Mouse (Mus musculus): ENCODE measurements around the gene Myef2. TPM values are rescaled to one million over a fixed set of nuclear protein-coding genes. Genes with fewer than 3 reads are reported as not detected.
A peak's percentile ranks its signal among the peaks of the same experiment; 100 is the strongest.

Gene Myef2
- 47.6 and 51.4 TPM in 2 replicates for polyA plus RNA-seq (2015; fragmentation: Nextera tagmentation; extraction: Ambion mirVana)

GRCm38 (mm10) chr2:125123477-125123852 lies at the start of gene Myef2:
TSS of gene Myef2 (minus strand) at chr2:125123661.
- ATAC-seq (replicated peaks; ENCODE audit: extremely low read depth, insufficient read depth, low FRiP score) = peak; percentile 86
- H3K9me3 ChIP-seq (replicated peaks; ENCODE audit: control insufficient read depth, low read length) = no peaks in the 10 kb centered on the region
- WGBS = under 1% methylated on average over 41 of the region's 48 CpGs

GRCm38 (mm10) chr2:125162012-125162470 lies 38.6 kb upstream of the Myef2 start:
- no peaks in the 10 kb centered on the region for H3K9me3 ChIP-seq (replicated peaks; ENCODE audit: control insufficient read depth, low read length)
- no peak overlapping the region for H3K9ac ChIP-seq (ENCODE audit: low read length)
- H3K4me3 ChIP-seq (ENCODE audit: low read length) = no peak overlapping the region
- no peak overlapping the region for H3K27ac ChIP-seq (ENCODE audit: low read length)
- no peak overlapping the region for H3K4me2 ChIP-seq (ENCODE audit: low read depth, low read length)
- WGBS = 75% methylated on average over 4 of the region's 4 CpGs
- no peaks in the 10 kb centered on the region for H3K4me1 ChIP-seq (ENCODE audit: control insufficient read depth, insufficient read depth, low read length)
- ATAC-seq (replicated peaks; ENCODE audit: extremely low read depth, insufficient read depth, low FRiP score) = no peak
- no peaks in the 10 kb centered on the region for H3K36me3 ChIP-seq (ENCODE audit: control insufficient read depth, insufficient read depth)
- H3K27me3 ChIP-seq (ENCODE audit: control insufficient read depth, insufficient read depth, low read length) = no peaks in the 10 kb centered on the region

More at GRCm38 (mm10) chr2:125123477-125123852, at the start of gene Myef2:
- H3K4me3 ChIP-seq (ENCODE audit: low read length) = peak within 1 kb of the TSS; percentile 73
- peaks cover 22% of the 10 kb centered on the region for H3K4me1 ChIP-seq (ENCODE audit: control insufficient read depth, insufficient read depth, low read length)
- peak within 1 kb of the TSS; percentile 86 for H3K4me2 ChIP-seq (ENCODE audit: low read depth, low read length)
- peak within 1 kb of the TSS; percentile 74 for H3K27ac ChIP-seq (ENCODE audit: low read length)
- H3K36me3 ChIP-seq (ENCODE audit: control insufficient read depth, insufficient read depth) = no peaks in the 10 kb centered on the region
- H3K9ac ChIP-seq (ENCODE audit: low read length) = peak within 1 kb of the TSS; percentile 89
- no peaks in the 10 kb centered on the region for H3K27me3 ChIP-seq (ENCODE audit: control insufficient read depth, insufficient read depth, low read length)

GRCm38 (mm10) chr2:125155504-125155903 lies 32.0 kb upstream of the Myef2 start:
- Histone ChIP-seq H3K27me3 (ENCODE audit: control insufficient read depth, insufficient read depth, low read length) (no peaks in the 10 kb centered on the region), H3K9me3 (replicated peaks; ENCODE audit: control insufficient read depth, low read length) (no peaks in the 10 kb centered on the region), H3K4me3 (ENCODE audit: low read length) (no peak overlapping the region), H3K27ac (ENCODE audit: low read length) (no peak overlapping the region), H3K4me1 (ENCODE audit: control insufficient read depth, insufficient read depth, low read length) (no peaks in the 10 kb centered on the region), H3K4me2 (ENCODE audit: low read depth, low read length) (no peak overlapping the region), H3K36me3 (ENCODE audit: control insufficient read depth, insufficient read depth) (no peaks in the 10 kb centered on the region), H3K9ac (ENCODE audit: low read length) (no peak overlapping the region)
- ATAC-seq (replicated peaks; ENCODE audit: extremely low read depth, insufficient read depth, low FRiP score) = no peak
- 22% methylated on average over 2 of the region's 2 CpGs for WGBS

DNA sequence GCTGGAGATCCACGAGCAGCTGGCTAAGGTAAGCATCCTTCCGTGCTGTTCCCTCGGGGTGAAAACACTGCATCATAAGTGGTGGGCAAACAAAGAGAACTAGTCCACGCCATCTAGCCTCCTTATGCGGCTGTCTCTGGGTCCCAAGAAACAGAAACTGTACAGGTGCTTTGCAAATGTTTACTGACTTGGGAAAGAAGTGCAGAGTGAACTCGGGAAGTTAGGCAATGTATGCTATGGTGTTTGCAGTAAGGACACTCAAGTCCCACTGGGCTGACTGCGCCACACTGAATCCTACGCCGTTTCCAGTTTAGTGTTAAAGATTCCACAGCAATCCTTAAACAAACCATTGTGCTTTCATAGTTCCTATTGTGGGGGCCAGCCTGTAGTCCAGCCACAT lies 30.8 kb upstream of the Myef2 start:
- Histone ChIP-seq H3K27ac (ENCODE audit: low read length) (no peak overlapping the region), H3K27me3 (ENCODE audit: control insufficient read depth, insufficient read depth, low read length) (no peaks in the 10 kb centered on the region), H3K9me3 (replicated peaks; ENCODE audit: control insufficient read depth, low read length) (no peaks in the 10 kb centered on the region), H3K4me3 (ENCODE audit: low read length) (no peak overlapping the region), H3K4me2 (ENCODE audit: low read depth, low read length) (no peak overlapping the region), H3K4me1 (ENCODE audit: control insufficient read depth, insufficient read depth, low read length) (no peaks in the 10 kb centered on the region), H3K36me3 (ENCODE audit: control insufficient read depth, insufficient read depth) (no peaks in the 10 kb centered on the region), H3K9ac (ENCODE audit: low read length) (no peak overlapping the region)
- WGBS = 79% methylated on average over 9 of the region's 9 CpGs
- no peak for ATAC-seq (replicated peaks; ENCODE audit: extremely low read depth, insufficient read depth, low FRiP score)

DNA sequence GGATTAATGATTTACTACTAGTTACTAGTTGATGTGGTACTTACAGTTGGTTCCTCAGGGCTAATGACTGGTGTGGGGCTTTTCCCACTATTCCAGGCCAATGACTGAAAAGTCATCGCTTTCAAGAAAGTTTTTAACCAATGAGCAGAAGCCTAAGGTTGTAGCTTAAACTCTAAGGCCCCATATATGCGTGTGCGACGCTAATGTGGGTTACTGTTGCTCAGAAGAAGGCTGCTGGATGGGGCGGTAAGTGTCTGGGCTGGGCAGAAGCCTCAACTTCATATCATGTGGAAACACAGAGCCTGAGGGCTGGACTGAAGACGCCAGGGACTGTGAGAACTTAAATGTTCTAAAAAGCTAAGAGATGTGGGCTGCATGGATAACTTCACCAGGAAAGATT lies 28.9 kb upstream of the Myef2 start, which contains the start of gene Slc12a1:
TSS of gene Slc12a1 (plus strand) at position 118 of the 400 bp plus-strand sequence.
- WGBS = 87% methylated on average over 6 of the region's 6 CpGs
- no peak within 1 kb of the TSS for H3K9ac ChIP-seq (ENCODE audit: low read length)
- no peak within 1 kb of the TSS for H3K4me3 ChIP-seq (ENCODE audit: low read length)
- H3K4me2 ChIP-seq (ENCODE audit: low read depth, low read length) = no peak within 1 kb of the TSS
- ATAC-seq (replicated peaks; ENCODE audit: extremely low read depth, insufficient read depth, low FRiP score) = no peak
- no peaks in the 10 kb centered on the region for H3K9me3 ChIP-seq (replicated peaks; ENCODE audit: control insufficient read depth, low read length)
- no peaks in the 10 kb centered on the region for H3K27me3 ChIP-seq (ENCODE audit: control insufficient read depth, insufficient read depth, low read length)
- no peaks in the 10 kb centered on the region for H3K4me1 ChIP-seq (ENCODE audit: control insufficient read depth, insufficient read depth, low read length)
- no peak within 1 kb of the TSS for H3K27ac ChIP-seq (ENCODE audit: low read length)
- no peaks in the 10 kb centered on the region for H3K36me3 ChIP-seq (ENCODE audit: control insufficient read depth, insufficient read depth)

DNA sequence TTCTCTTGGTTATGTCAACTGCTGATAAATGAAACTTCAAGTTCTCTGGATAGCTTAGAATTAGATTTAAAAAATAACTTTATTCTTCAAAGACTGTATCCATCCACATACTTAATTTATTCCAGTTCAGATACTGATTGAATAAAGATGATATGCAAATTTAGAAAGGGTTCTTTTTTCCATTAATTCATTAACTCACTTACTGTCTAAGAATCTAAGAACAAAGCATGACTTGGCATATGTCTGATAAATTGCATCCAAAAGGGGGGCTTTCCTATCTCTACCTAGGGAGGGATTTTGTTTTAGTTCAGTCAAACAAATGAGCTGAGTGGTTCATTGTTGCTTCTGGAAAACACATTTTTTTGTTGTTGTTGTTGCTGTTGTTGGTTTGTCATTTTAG lies 18.9 kb upstream of the Myef2 start:
- no peak overlapping the region for H3K27ac ChIP-seq (ENCODE audit: low read length)

GRCm38 (mm10) chr2:125136846-125137245 lies 13.4 kb upstream of the Myef2 start:
- Histone ChIP-seq H3K4me2 (ENCODE audit: low read depth, low read length) (peak overlapping the region; percentile 89), H3K27ac (ENCODE audit: low read length) (no peak overlapping the region), H3K36me3 (ENCODE audit: control insufficient read depth, insufficient read depth) (no peaks in the 10 kb centered on the region), H3K27me3 (ENCODE audit: control insufficient read depth, insufficient read depth, low read length) (no peaks in the 10 kb centered on the region; the same call in 1 of the 2 replicates), H3K4me3 (ENCODE audit: low read length) (no peak overlapping the region; the same call in 1 of the 2 replicates), H3K9me3 (replicated peaks; ENCODE audit: control insufficient read depth, low read length) (no peaks in the 10 kb centered on the region), H3K4me1 (ENCODE audit: control insufficient read depth, insufficient read depth, low read length) (peaks cover 7% of the 10 kb centered on the region; the same call in 1 of the 2 replicates), H3K9ac (ENCODE audit: low read length) (no peak overlapping the region)
- no peak for ATAC-seq (replicated peaks; ENCODE audit: extremely low read depth, insufficient read depth, low FRiP score)
- whole genome bisulfite sequencing = 26% methylated on average over 7 of the region's 7 CpGs

More for the DNA sequence above, 18.9 kb upstream of the Myef2 start:
- Histone ChIP-seq H3K36me3 (ENCODE audit: control insufficient read depth, insufficient read depth) (no peaks in the 10 kb centered on the region), H3K4me1 (ENCODE audit: control insufficient read depth, insufficient read depth, low read length) (no peaks in the 10 kb centered on the region), H3K9ac (ENCODE audit: low read length) (no peak overlapping the region), H3K4me2 (ENCODE audit: low read depth, low read length) (no peak overlapping the region), H3K9me3 (replicated peaks; ENCODE audit: control insufficient read depth, low read length) (no peaks in the 10 kb centered on the region), H3K4me3 (ENCODE audit: low read length) (no peak overlapping the region), H3K27me3 (ENCODE audit: control insufficient read depth, insufficient read depth, low read length) (no peaks in the 10 kb centered on the region)
- no peak for ATAC-seq (replicated peaks; ENCODE audit: extremely low read depth, insufficient read depth, low FRiP score)

DNA sequence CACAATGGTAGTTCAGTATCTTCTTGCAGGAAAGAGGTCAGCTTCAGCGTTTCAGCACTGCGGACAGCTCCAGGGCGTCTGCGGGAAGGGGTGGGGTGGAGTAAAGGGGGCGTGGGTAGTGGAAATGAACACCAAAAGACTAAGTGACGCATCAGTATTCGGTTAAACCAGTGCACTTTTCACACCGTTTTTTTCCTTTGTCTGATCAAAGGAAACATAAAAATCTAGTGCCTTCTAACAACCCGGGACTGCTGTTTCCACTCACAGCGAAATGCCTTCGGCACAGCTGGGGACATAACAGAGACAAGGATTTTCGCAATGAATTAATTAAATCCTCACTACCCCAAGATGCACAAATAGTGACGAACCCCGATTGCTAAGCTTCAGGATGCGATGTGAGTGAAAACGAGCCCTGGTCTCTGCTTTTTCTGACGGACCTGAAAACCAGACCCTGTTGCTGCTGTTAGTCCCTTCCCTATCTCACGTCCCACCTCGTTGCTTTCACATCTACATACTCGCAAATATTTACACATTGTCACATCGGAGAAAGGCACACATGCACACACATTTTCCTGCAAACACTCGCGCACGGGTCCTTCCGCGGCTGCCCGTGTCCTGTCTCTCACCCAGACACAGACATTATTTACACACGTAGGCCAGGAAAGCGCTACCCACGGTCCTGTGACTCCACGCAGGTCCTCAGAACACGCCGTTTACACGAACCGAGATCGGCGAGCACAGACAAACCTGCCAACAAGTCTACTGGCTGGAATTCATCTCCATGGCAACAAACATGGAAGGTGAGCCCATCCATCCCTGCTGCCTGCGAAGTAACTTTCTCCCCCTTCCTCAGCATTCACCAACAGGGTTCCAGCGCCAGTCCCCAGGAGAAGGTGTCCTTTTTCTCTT lies 12.7 kb upstream of the Myef2 start, which contains the start of gene Ctxn2:
TSS of gene Ctxn2 (plus strand) at position 790 of the 909 bp plus-strand sequence.
- H3K27me3 ChIP-seq (ENCODE audit: control insufficient read depth, insufficient read depth, low read length) = no peaks in the 10 kb centered on the region; the same call in 1 of the 2 replicates
- H3K4me2 ChIP-seq (ENCODE audit: low read depth, low read length) = peak within 1 kb of the TSS; percentile 89
- peak within 1 kb of the TSS; percentile 51 for H3K4me3 ChIP-seq (ENCODE audit: low read length)
- no peak within 1 kb of the TSS for H3K27ac ChIP-seq (ENCODE audit: low read length)
- 2% methylated on average over 39 of the region's 39 CpGs for WGBS
- no peaks in the 10 kb centered on the region for H3K9me3 ChIP-seq (replicated peaks; ENCODE audit: control insufficient read depth, low read length)
- no peak within 1 kb of the TSS for H3K9ac ChIP-seq (ENCODE audit: low read length)
- no peaks in the 10 kb centered on the region for H3K36me3 ChIP-seq (ENCODE audit: control insufficient read depth, insufficient read depth)
- 0 out of 2 replicates have a peak, but pooled peaks have one; percentile 58 for ATAC-seq (replicated peaks; ENCODE audit: extremely low read depth, insufficient read depth, low FRiP score)
- peaks cover 7% of the 10 kb centered on the region; the same call in 1 of the 2 replicates for H3K4me1 ChIP-seq (ENCODE audit: control insufficient read depth, insufficient read depth, low read length)

GRCm38 (mm10) chr2:125134113-125134512 lies 10.7 kb upstream of the Myef2 start:
- Histone ChIP-seq H3K4me3 (ENCODE audit: low read length) (no peak overlapping the region), H3K4me1 (ENCODE audit: control insufficient read depth, insufficient read depth, low read length) (peaks cover 7% of the 10 kb centered on the region; the same call in 1 of the 2 replicates), H3K36me3 (ENCODE audit: control insufficient read depth, insufficient read depth) (no peaks in the 10 kb centered on the region), H3K27me3 (ENCODE audit: control insufficient read depth, insufficient read depth, low read length) (no peaks in the 10 kb centered on the region; the same call in 1 of the 2 replicates), H3K9ac (ENCODE audit: low read length) (no peak overlapping the region), H3K9me3 (replicated peaks; ENCODE audit: control insufficient read depth, low read length) (no peaks in the 10 kb centered on the region), H3K27ac (ENCODE audit: low read length) (no peak overlapping the region), H3K4me2 (ENCODE audit: low read depth, low read length) (no peak overlapping the region)
- no peak for ATAC-seq (replicated peaks; ENCODE audit: extremely low read depth, insufficient read depth, low FRiP score)
- 39% methylated on average over 4 of the region's 4 CpGs for WGBS

All from heart, embryonic 16.5 days (tissue).